Mouse (Mus musculus) layer of hippocampus, postnatal 36 days (tissue): Measurements from ENCODE around the gene Zic4. TPM values are rescaled to one million over a fixed set of nuclear protein-coding genes. Genes with fewer than 3 reads are reported as not detected.

Experiments used
- DNase-seq, 2 experiments: peaks; one replicate each; pipeline ENCODE4 v3.0.0; 2022
- total RNA-seq, 2 experiments: library from RNA; stranded (reverse); gene quantifications; 2 replicates each; pipeline ENCODE4 v1.2.3; 2021

The Zic4 gene
- total RNA-seq, 2 experiments from 2014 or later: 2.8 to 4.4 TPM

GRCm38 (mm10) chr9:91404905-91405752, 42.9 kb downstream of the Zic4 start:
- no peak for DNase-seq

GRCm38 (mm10) chr9:91405753-91406178, 43.6 kb downstream of the Zic4 start:
- no peak for DNase-seq

- no peak for DNase-seq
These were observed 44.1 kb downstream of the Zic4 start for GRCm38 (mm10) chr9:91406258-91406763.

- no peak for DNase-seq
These were observed 47.6 kb downstream of the Zic4 start for GRCm38 (mm10) chr9:91409771-91410170.

GRCm38 (mm10) chr9:91414007-91414661, 51.9 kb downstream of the Zic4 start:
- DNase-seq: no peak

- no peak for DNase-seq
These were observed 58.2 kb downstream of the Zic4 start for GRCm38 (mm10) chr9:91420441-91420840.

Other genes starting within 250 kb of the Zic4 start
- 10 to 100 TPM in 1 of 2 experiments, 1 to 10 TPM in 1; 9.2 to 13.7 TPM for gene Zic1, start 3.4 kb downstream of the Zic4 start, total RNA-seq